Mouse (Mus musculus) stomach, postnatal 0 days (tissue): ENCODE measurements around the gene Krtap4-2. TPM values are rescaled to one million over a fixed set of nuclear protein-coding genes. Genes with fewer than 3 reads are reported as not detected.
"Not testable (repeated sequence)": the region's sequence is repeated elsewhere in the genome, so short reads cannot be mapped to it uniquely, and the experiment has no call there.

Experiments used
- ATAC-seq: fragments of 200-750 bp; cut with Nextera tagmentation; 2 replicates; pipeline ENCODE4 v1.8.0; 2017; ENCODE audit not compliant: low FRiP score, low TSS enrichment
- DNase-seq: peaks from one replicate; pipeline ENCODE4 v3.0.0-alpha.2; 2016; ENCODE audit warnings: low spot score
- H3K27ac ChIP-seq: fragments of 300-500 bp; sonication (generic); replicated peaks from 2 replicates; pipeline ENCODE4 v1.5.1; 2014; ENCODE audit warnings: mild to moderate bottlenecking, control low read depth
- H3K27me3 ChIP-seq: fragments of 300-500 bp; sonication (generic); 2 replicates; pipeline ENCODE4 v1.6.1; 2014; ENCODE audit warnings: low read length; ENCODE audit not compliant: control insufficient read depth, insufficient read depth
- H3K36me3 ChIP-seq: fragments of 300-500 bp; sonication (generic); 2 replicates; pipeline ENCODE4 v1.6.1; 2014; ENCODE audit warnings: low read length, mixed read lengths; ENCODE audit not compliant: control insufficient read depth, insufficient read depth
- H3K4me1 ChIP-seq: fragments of 300-500 bp; sonication (generic); replicated peaks from 2 replicates; pipeline ENCODE4 v1.6.1; 2014; ENCODE audit warnings: antibody characterized with exemption; ENCODE audit not compliant: control insufficient read depth, insufficient read depth
- H3K4me2 ChIP-seq: fragments of 300-500 bp; sonication (generic); replicated peaks from 2 replicates; pipeline ENCODE4 v1.6.1; 2014; ENCODE audit warnings: low read depth, mild to moderate bottlenecking, control low read depth, moderate library complexity
- H3K4me3 ChIP-seq: fragments of 300-500 bp; sonication (generic); 2 replicates; pipeline ENCODE4 v1.5.1; 2014; ENCODE audit warnings: low read depth, low read length, control low read depth
- H3K9ac ChIP-seq: fragments of 300-500 bp; sonication (generic); 2 replicates; pipeline ENCODE4 v1.6.1; 2014; ENCODE audit warnings: mild to moderate bottlenecking, low read length, control low read depth, mixed read lengths
- H3K9me3 ChIP-seq: fragments of 300-500 bp; sonication (generic); 2 replicates; pipeline ENCODE4 v1.6.1; 2016; ENCODE audit warnings: low read length; ENCODE audit not compliant: control insufficient read depth
- CTCF ChIP-seq: IDR thresholded peaks from 2 replicates; pipeline ENCODE4 v1.5.1; 2016; ENCODE audit warnings: antibody characterized with exemption, low read depth, mild to moderate bottlenecking, moderate library complexity
- EP300 ChIP-seq: optimal IDR thresholded peaks from 2 replicates; pipeline ENCODE3; 2016; ENCODE audit warnings: antibody characterized with exemption
- WGBS: fragments of 180-500 bp; shearing (Covaris S2); extraction: QIAGEN DNeasy Blood & Tissue Kit; methylation state at CpG from one replicate; pipeline ENCODE4 v1.1.7; 2014; 5-methylcytosine and 5-hydroxymethylcytosine counted together
- polyA plus RNA-seq: library from polyadenylated mRNA; unstranded; fragments of >200 nt; fragmentation: Nextera tagmentation; extraction: Ambion mirVana; gene quantifications from 2 replicates; pipeline ENCODE4 v1.2.1, GENCODE M21; 2015

Gene Krtap4-2
- polyA plus RNA-seq, 1 experiment from 2014 or later = not detected

DNA sequence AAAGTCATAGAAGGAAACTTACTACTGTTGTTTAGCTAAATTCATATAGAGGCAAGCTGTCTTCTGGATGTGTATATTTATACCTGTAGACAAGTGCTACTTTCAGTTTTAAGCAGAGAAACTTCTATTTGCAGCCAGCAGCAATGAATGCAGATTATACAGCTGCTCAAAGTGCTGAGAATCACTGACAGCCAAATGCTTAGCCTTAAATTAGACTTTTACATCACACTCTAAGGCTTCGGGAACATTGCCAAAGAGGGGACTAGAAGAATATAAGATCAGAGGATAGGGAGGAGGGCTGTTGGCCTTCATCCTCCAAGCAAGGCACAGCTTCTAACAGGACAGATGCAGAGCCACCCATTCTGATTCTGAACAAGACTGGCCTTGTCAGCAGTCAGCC lies 2.2 kb upstream of the Krtap4-2 start:
- TF ChIP-seq CTCF = no peak
- TF ChIP-seq EP300 = no peak
- ATAC-seq (no peak), DNase-seq (no peak)
- Histone ChIP-seq H3K9ac (no peak overlapping the region), H3K9me3 (no peaks in the 10 kb centered on the region), H3K27me3 (no peaks in the 10 kb centered on the region), H3K4me1 (no peaks in the 10 kb centered on the region), H3K4me2 (no peak overlapping the region), H3K4me3 (no peak overlapping the region), H3K27ac (no peak overlapping the region), H3K36me3 (no peaks in the 10 kb centered on the region)
- WGBS = 56% methylated on average over 1 of the region's 1 CpGs

DNA sequence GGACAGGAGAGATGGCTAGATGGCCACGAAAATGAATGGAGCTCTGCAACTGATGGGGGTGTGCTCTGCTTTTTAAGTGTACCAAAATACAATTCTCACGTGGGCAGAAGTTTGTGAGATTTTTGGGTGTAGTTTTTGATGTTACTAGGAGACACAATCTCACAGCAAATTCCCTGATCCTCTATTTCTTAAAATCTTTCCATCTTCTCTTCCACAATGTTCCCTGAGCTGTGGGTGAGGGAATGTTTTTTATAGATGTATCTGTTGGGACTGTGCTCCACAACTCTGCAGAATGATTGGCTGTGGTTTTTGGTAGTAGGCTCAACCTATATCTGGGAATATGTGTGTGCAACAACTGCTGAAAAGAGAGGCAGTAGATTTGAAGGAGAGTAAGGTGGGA lies 1.6 kb downstream of the Krtap4-2 start:
- Histone ChIP-seq H3K27ac (no peak overlapping the region), H3K4me2 (no peak overlapping the region), H3K4me1 (no peaks in the 10 kb centered on the region), H3K27me3 (no peaks in the 10 kb centered on the region), H3K9me3 (no peaks in the 10 kb centered on the region), H3K36me3 (no peaks in the 10 kb centered on the region), H3K9ac (no peak overlapping the region), H3K4me3 (no peak overlapping the region)
- DNase-seq (no peak), ATAC-seq (no peak)
- WGBS = 76% methylated on average over 2 of the region's 2 CpGs
- TF ChIP-seq EP300 (no peak), CTCF (no peak)

DNA sequence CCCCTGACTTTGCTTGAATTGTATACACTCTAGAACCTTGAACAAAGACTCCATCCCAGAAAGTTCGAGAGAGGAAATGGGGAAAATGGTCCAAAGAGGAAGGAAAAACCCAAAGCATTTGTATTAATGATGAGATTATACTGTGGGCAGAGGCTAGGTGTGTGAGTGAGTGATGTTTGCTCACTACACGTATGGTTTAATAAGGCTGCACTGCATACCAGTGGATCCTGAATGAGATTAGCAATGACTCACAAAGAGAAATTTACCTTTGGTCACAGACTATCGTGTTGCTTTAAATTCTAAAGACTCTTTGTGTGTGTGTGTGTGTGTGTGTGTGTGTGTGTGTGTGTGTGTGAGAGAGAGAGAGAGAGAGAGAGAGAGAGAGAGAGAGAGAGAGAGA lies 4.0 kb downstream of the Krtap4-2 start:
- no peak for DNase-seq
- no peaks in the 10 kb centered on the region for H3K27me3 ChIP-seq
- H3K4me1 ChIP-seq = no peaks in the 10 kb centered on the region
- TF ChIP-seq EP300 (no peak), CTCF (no peak)
- no peaks in the 10 kb centered on the region for H3K36me3 ChIP-seq
- H3K4me2 ChIP-seq = no peak overlapping the region
- no peak overlapping the region for H3K4me3 ChIP-seq
- no peaks in the 10 kb centered on the region for H3K9me3 ChIP-seq
- no peak overlapping the region for H3K9ac ChIP-seq
- peak; percentile 77 for ATAC-seq
- 28% methylated on average over 3 of the region's 3 CpGs for WGBS
- no peak overlapping the region for H3K27ac ChIP-seq

DNA sequence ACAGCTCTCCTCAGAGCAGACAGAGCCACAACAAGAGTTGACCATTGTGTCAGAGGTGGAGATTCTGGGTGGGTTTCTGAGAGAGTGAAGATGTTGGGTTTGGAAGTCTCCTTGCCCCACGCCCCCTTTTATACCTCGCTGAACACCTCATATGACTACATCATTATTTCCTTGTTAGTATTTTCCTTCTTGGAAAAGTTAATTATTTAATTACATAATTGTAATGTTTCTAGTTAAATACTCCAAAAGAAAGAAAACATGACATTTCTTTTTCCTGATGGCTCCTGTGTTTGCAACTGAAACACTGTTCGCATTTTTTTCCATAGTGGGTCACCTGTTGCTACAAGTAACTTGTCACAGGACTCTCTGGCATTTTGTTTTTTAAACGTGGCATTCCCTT lies 6.7 kb downstream of the Krtap4-2 start, which contains the start of gene Krtap4-1:
Gene Krtap4-1, minus strand, starts transcription at position 101 of the 400 bp plus-strand sequence.
- no peaks in the 10 kb centered on the region for H3K36me3 ChIP-seq
- no peak within 1 kb of the TSS for H3K9ac ChIP-seq
- DNase-seq = no peak
- H3K9me3 ChIP-seq = no peaks in the 10 kb centered on the region
- TF ChIP-seq EP300 (no peak), CTCF (no peak)
- no peak within 1 kb of the TSS for H3K4me2 ChIP-seq
- no peaks in the 10 kb centered on the region for H3K27me3 ChIP-seq
- 73% methylated on average over 4 of the region's 4 CpGs for WGBS
- H3K27ac ChIP-seq = no peak within 1 kb of the TSS
- no peaks in the 10 kb centered on the region for H3K4me1 ChIP-seq
- no peak within 1 kb of the TSS for H3K4me3 ChIP-seq
- no peak for ATAC-seq

DNA sequence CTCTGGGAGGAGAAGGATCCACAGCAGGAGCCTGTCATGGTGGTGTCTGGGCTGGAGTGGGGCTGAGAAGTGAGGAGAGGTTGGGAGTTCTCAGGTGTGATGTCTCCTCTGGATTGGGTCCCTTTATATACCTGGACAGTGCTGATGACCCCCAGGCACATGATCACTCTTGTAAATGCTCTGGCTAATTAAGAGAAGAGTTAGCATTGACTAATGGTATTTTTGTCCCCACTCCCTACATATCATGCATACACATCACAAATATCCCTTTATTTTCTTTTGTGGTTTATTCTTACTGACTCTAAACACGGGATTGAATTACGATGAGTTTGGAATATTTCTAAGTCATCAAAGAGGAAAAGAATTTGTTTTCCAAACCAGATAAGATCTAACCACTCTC lies 14.5 kb downstream of the Krtap4-2 start, which contains the start of gene Gm11562:
Gene Gm11562, minus strand, starts transcription at position 101 of the 400 bp plus-strand sequence.
- no peak within 1 kb of the TSS for H3K9ac ChIP-seq
- H3K4me1 ChIP-seq = no peaks in the 10 kb centered on the region
- no peak within 1 kb of the TSS for H3K4me3 ChIP-seq
- no peak for DNase-seq
- WGBS = 64% methylated on average over 2 of the region's 2 CpGs
- H3K27me3 ChIP-seq = no peaks in the 10 kb centered on the region
- H3K9me3 ChIP-seq = no peaks in the 10 kb centered on the region
- H3K36me3 ChIP-seq = no peaks in the 10 kb centered on the region
- ATAC-seq = no peak
- TF ChIP-seq EP300 (no peak), CTCF (no peak)
- H3K27ac ChIP-seq = no peak within 1 kb of the TSS
- H3K4me2 ChIP-seq = no peak within 1 kb of the TSS

DNA sequence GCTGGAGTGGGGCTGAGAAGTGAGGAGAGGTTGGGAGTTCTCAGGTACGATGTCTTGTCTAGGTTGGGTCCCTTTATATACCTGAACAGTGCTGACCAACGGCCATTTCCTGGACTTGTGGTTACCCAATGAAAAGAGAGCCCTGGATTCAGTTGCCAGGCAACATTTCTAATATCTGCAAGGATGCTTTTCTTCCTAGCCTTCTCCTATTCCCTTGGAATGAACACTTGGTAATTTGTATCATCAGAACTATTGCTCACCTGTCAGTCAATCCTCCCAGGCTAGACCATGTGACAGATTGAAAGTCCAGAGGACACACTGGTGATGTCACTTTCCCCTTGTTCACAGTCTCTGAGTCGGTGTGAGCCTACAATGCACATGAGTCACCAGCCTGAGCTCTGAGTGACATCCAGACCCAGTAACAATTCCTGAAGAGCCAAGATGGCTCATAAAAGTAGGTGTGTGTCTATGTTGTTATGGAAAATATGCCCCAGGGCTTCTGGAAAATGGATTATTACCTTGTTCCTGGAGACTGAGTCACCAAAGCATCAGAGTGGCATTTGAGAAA lies 20.0 kb downstream of the Krtap4-2 start, which contains the start of gene Krtap2-4:
Gene Krtap2-4, minus strand, starts transcription at position 51 of the 568 bp plus-strand sequence.
- peak; percentile 90 for ATAC-seq
- no peaks in the 10 kb centered on the region for H3K36me3 ChIP-seq
- H3K27ac ChIP-seq = no peak within 1 kb of the TSS

DNA sequence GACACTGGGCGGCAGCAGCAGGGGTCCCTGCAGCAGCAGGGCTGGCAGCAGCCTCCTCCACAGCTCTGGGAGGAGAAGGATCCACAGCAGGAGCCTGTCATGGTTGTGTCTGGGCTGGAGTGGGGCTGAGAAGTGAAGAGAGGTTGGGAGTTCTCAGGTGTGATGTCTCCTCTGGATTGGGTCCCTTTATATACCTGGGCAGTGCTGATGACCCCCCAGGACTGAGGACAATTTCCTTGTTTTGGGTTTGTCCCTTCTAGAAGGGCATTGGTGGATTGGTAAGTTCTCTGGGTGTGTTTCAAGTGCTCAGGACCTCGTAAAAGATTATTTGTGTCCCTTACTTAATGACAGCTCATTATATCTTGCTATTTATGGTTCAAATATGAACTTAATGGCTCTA lies 24.8 kb downstream of the Krtap4-2 start, which contains the start of gene Gm11937:
Gene Gm11937, minus strand, starts transcription at position 101 of the 400 bp plus-strand sequence.
- H3K4me2 ChIP-seq, DNase-seq, ATAC-seq: not testable (repeated sequence)

More for the DNA sequence above, 20.0 kb downstream of the Krtap4-2 start, which contains the start of gene Krtap2-4:
- WGBS = 65% methylated on average over 3 of the region's 3 CpGs
- no peak within 1 kb of the TSS for H3K4me3 ChIP-seq
- no peak for DNase-seq
- no peaks in the 10 kb centered on the region for H3K9me3 ChIP-seq
- no peak within 1 kb of the TSS for H3K9ac ChIP-seq
- no peaks in the 10 kb centered on the region for H3K27me3 ChIP-seq
- H3K4me1 ChIP-seq = no peaks in the 10 kb centered on the region
- no peak within 1 kb of the TSS for H3K4me2 ChIP-seq
- TF ChIP-seq EP300 = no peak
- no peak for TF ChIP-seq CTCF

More for the DNA sequence above, 24.8 kb downstream of the Krtap4-2 start, which contains the start of gene Gm11937:
- 51% methylated on average over 2 of the region's 2 CpGs for WGBS
- not testable (repeated sequence) for H3K4me3 ChIP-seq, H3K9me3 ChIP-seq, H3K9ac ChIP-seq, H3K4me1 ChIP-seq, H3K27me3 ChIP-seq, H3K36me3 ChIP-seq, H3K27ac ChIP-seq
